Mouse (Mus musculus) urinary bladder, postnatal 36 days (tissue): ENCODE measurements around the gene Ptprj.
A peak's percentile ranks its signal among the peaks of the same experiment; 100 is the strongest.

Source experiments
- DNase-seq, 2 experiments: peaks; one replicate each; pipeline ENCODE4 v3.0.0; 2022; ENCODE audit warnings: low spot score in 2 of 2, mixed read lengths in 1 of 2

Ptprj gene

GRCm38 (mm10) chr2:90580236-90581005 is at the start of gene Ptprj:
Ptprj (minus strand) TSS chr2:90580647.
- DNase-seq: peak; percentile 61 to 69

- no peak for DNase-seq
Measured at GRCm38 (mm10) chr2:90629552-90629951, 49.1 kb upstream of the Ptprj start.

- DNase-seq: no peak
Measured at GRCm38 (mm10) chr2:90628261-90628660, 47.8 kb upstream of the Ptprj start.

GRCm38 (mm10) chr2:90624920-90625319 is 44.5 kb upstream of the Ptprj start:
- peak; percentile 37 to 56 for DNase-seq

- DNase-seq: no peak
Measured at GRCm38 (mm10) chr2:90624339-90624738, 43.9 kb upstream of the Ptprj start.

- DNase-seq: no peak
Measured at GRCm38 (mm10) chr2:90620815-90621214, 40.4 kb upstream of the Ptprj start.

- DNase-seq: no peak
Measured at GRCm38 (mm10) chr2:90619648-90620047, 39.2 kb upstream of the Ptprj start.

GRCm38 (mm10) chr2:90614651-90615171 is 34.3 kb upstream of the Ptprj start:
- DNase-seq: no peak

GRCm38 (mm10) chr2:90613591-90613990 is 33.1 kb upstream of the Ptprj start:
- no peak for DNase-seq

GRCm38 (mm10) chr2:90613006-90613405 is 32.6 kb upstream of the Ptprj start:
- DNase-seq: no peak

- DNase-seq: peak; percentile 76 to 88
Measured at GRCm38 (mm10) chr2:90611959-90612571, 31.6 kb upstream of the Ptprj start.

- no peak for DNase-seq
Measured at GRCm38 (mm10) chr2:90601056-90601455, 20.6 kb upstream of the Ptprj start.

GRCm38 (mm10) chr2:90588141-90588540 is 7.7 kb upstream of the Ptprj start:
- no peak for DNase-seq

GRCm38 (mm10) chr2:90584506-90584905 is 4.1 kb upstream of the Ptprj start:
- no peak for DNase-seq

- no peak for DNase-seq
Measured at GRCm38 (mm10) chr2:90583628-90584131, 3.2 kb upstream of the Ptprj start.

GRCm38 (mm10) chr2:90582814-90583213 is 2.4 kb upstream of the Ptprj start:
- DNase-seq: no peak

- no peak for DNase-seq
Measured at GRCm38 (mm10) chr2:90582311-90582710, 1.9 kb upstream of the Ptprj start.

GRCm38 (mm10) chr2:90581796-90582125 is 1.3 kb upstream of the Ptprj start:
- no peak for DNase-seq

GRCm38 (mm10) chr2:90581006-90581795 is 754 bp upstream of the Ptprj start:
- DNase-seq: no peak

- DNase-seq: peak; percentile 34 to 39
Measured at GRCm38 (mm10) chr2:90579728-90580235, 665 bp downstream of the Ptprj start.

- no peak for DNase-seq
Measured at GRCm38 (mm10) chr2:90579038-90579727, 1.3 kb downstream of the Ptprj start.
